Mouse (Mus musculus) G1E (cell line): ENCODE results near the gene Trim69. TPM values are rescaled to one million over a fixed set of nuclear protein-coding genes. Genes with fewer than 3 reads are reported as not detected.

Source experiments
- ATAC-seq: 2 replicates; pipeline ENCODE4 v1.8.0; 2016; ENCODE audit warnings: mild to moderate bottlenecking; ENCODE audit not compliant: insufficient number of reproducible peaks, poor library complexity, low FRiP score, severe bottlenecking; ENCODE audit errors: extremely low read depth
- DNase-seq: peaks from one replicate; pipeline ENCODE4 v3.0.0; 2012; ENCODE audit warnings: low spot score
- H3K27me3 ChIP-seq: 2 replicates; pipeline ENCODE4 v1.6.1; 2012; ENCODE audit warnings: mild to moderate bottlenecking, low read length, inconsistent platforms; ENCODE audit not compliant: insufficient read depth
- H3K36me3 ChIP-seq: replicated peaks from 2 replicates; pipeline ENCODE3; 2012; ENCODE audit warnings: mild to moderate bottlenecking, inconsistent platforms
- H3K4me1 ChIP-seq: 2 replicates; pipeline ENCODE4 v1.6.1; 2012; ENCODE audit warnings: low read depth, low read length, inconsistent platforms, mixed read lengths; ENCODE audit not compliant: insufficient read depth
- H3K4me3 ChIP-seq: 2 replicates; pipeline ENCODE4 v1.5.1; 2012; ENCODE audit warnings: low read depth, mild to moderate bottlenecking, inconsistent platforms, low read length, moderate library complexity, mixed read lengths
- H3K9me3 ChIP-seq: replicated peaks from 2 replicates; pipeline ENCODE4 v1.6.1; 2012; ENCODE audit warnings: inconsistent platforms
- CTCF ChIP-seq: IDR thresholded peaks from 2 replicates; pipeline ENCODE4 v1.5.1; 2012; ENCODE audit warnings: low read depth, low read length, inconsistent platforms, mixed read lengths
- GATA1 ChIP-seq: IDR thresholded peaks from 2 replicates; pipeline ENCODE4 v1.6.1; 2012; ENCODE audit warnings: borderline replicate concordance, low read length, inconsistent platforms, mixed read lengths
- GATA2 ChIP-seq: IDR thresholded peaks from 2 replicates; pipeline ENCODE4 v1.6.1; 2012; ENCODE audit warnings: low read depth, low read length, inconsistent platforms, borderline replicate concordance
- POLR2AphosphoS5 ChIP-seq: IDR thresholded peaks from 2 replicates; pipeline ENCODE4 v1.6.1; 2012; ENCODE audit warnings: low read depth, low read length, inconsistent platforms; ENCODE audit not compliant: insufficient replicate concordance
- TAL1 ChIP-seq: conservative IDR thresholded peaks from 2 replicates; pipeline ENCODE4 v1.6.1; 2012; ENCODE audit warnings: low read depth, low read length, inconsistent platforms, mixed read lengths
- polyA plus RNA-seq: library from polyadenylated mRNA; stranded (reverse); fragments of >175 nt; gene quantifications from 2 replicates; pipeline ENCODE4 v1.2.3, GENCODE M21; 2012
- total RNA-seq, 2 experiments: library from RNA; stranded (forward) in 1 of 2; stranded (reverse) in 1 of 2; fragments of 200-1000 nt in 1 of 2; fragments of >200 nt in 1 of 2; fragmentation: Nextera tagmentation in 1 of 2; gene quantifications; 2 replicates each; pipeline ENCODE4 v1.2.3; 2014 to 2017

Trim69 gene
- total and polyA plus RNA-seq, 3 experiments = not detected

- Histone ChIP-seq H3K9me3 (no peaks in the 10 kb centered on the region), H3K4me3 (no peak overlapping the region), H3K36me3 (no peaks in the 10 kb centered on the region), H3K4me1 (peaks cover 82% of the 10 kb centered on the region), H3K27me3 (no peaks in the 10 kb centered on the region)
- DNase-seq (no peak), ATAC-seq (no peak)
- TF ChIP-seq GATA1 (no peak), TAL1 (no peak), POLR2AphosphoS5 (no peak), CTCF (no peak), GATA2 (no peak)
These were observed 32.9 kb upstream of the Trim69 start for GRCm38 (mm10) chr2:122127635-122128034.

GRCm38 (mm10) chr2:122132078-122132477, 28.4 kb upstream of the Trim69 start:
- H3K36me3 ChIP-seq = no peaks in the 10 kb centered on the region
- no peak for ATAC-seq

GRCm38 (mm10) chr2:122132618-122133017, 27.9 kb upstream of the Trim69 start:
- TF ChIP-seq CTCF = no peak
- no peak for TF ChIP-seq GATA1
- no peak for TF ChIP-seq TAL1
- TF ChIP-seq POLR2AphosphoS5 = no peak
- H3K4me1 ChIP-seq = peaks cover 61% of the 10 kb centered on the region
- H3K4me3 ChIP-seq = no peak overlapping the region
- no peaks in the 10 kb centered on the region for H3K36me3 ChIP-seq
- peaks cover 3% of the 10 kb centered on the region for H3K9me3 ChIP-seq
- H3K27me3 ChIP-seq = no peaks in the 10 kb centered on the region
- DNase-seq = no peak
- ATAC-seq = peak; percentile 52

More at GRCm38 (mm10) chr2:122132078-122132477, 28.4 kb upstream of the Trim69 start:
- Histone ChIP-seq H3K27me3 (no peaks in the 10 kb centered on the region), H3K4me3 (no peak overlapping the region), H3K9me3 (peaks cover 3% of the 10 kb centered on the region), H3K4me1 (peaks cover 61% of the 10 kb centered on the region)
- TF ChIP-seq POLR2AphosphoS5 (no peak), TAL1 (no peak), GATA1 (no peak), GATA2 (no peak), CTCF (no peak)
- no peak for DNase-seq

- peaks cover 3% of the 10 kb centered on the region for H3K9me3 ChIP-seq
- TF ChIP-seq POLR2AphosphoS5 (no peak), TAL1 (peak; percentile 91)
- no peaks in the 10 kb centered on the region for H3K36me3 ChIP-seq
- H3K4me1 ChIP-seq = peaks cover 58% of the 10 kb centered on the region
- H3K4me3 ChIP-seq = no peak overlapping the region; the same call in 1 of the 2 replicates
- H3K27me3 ChIP-seq = no peaks in the 10 kb centered on the region
- DNase-seq (peak; percentile 63), ATAC-seq (peak; percentile 96)
These were observed 22.5 kb upstream of the Trim69 start for GRCm38 (mm10) chr2:122137839-122138465.

GRCm38 (mm10) chr2:122140815-122141214, 19.7 kb upstream of the Trim69 start:
- TF ChIP-seq GATA2 (no peak), TAL1 (no peak), POLR2AphosphoS5 (no peak), CTCF (no peak)
- peaks cover 3% of the 10 kb centered on the region for H3K9me3 ChIP-seq
- no peak for ATAC-seq
- no peak for DNase-seq
- peaks cover 50% of the 10 kb centered on the region for H3K4me1 ChIP-seq
- no peak overlapping the region for H3K4me3 ChIP-seq
- H3K27me3 ChIP-seq = no peaks in the 10 kb centered on the region
- H3K36me3 ChIP-seq = no peaks in the 10 kb centered on the region

- Histone ChIP-seq H3K4me3 (no peak overlapping the region), H3K9me3 (peaks cover 2% of the 10 kb centered on the region), H3K36me3 (no peaks in the 10 kb centered on the region), H3K4me1 (peaks cover 52% of the 10 kb centered on the region), H3K27me3 (no peaks in the 10 kb centered on the region)
- TF ChIP-seq CTCF (no peak), TAL1 (no peak), GATA2 (no peak), POLR2AphosphoS5 (no peak), GATA1 (no peak)
- no peak for DNase-seq
- ATAC-seq = no peak
These were observed 19.1 kb upstream of the Trim69 start for GRCm38 (mm10) chr2:122141332-122141967.
